Mouse (Mus musculus) megakaryocyte progenitor cell, adult 5-6 weeks (primary cell): Measurements from ENCODE around the gene Pld3. TPM values are rescaled to one million over a fixed set of nuclear protein-coding genes. Genes with fewer than 3 reads are reported as not detected.
A peak's percentile ranks its signal among the peaks of the same experiment; 100 is the strongest.

Experiments used
- ATAC-seq: replicated peaks from 2 replicates; pipeline ENCODE4 v1.8.0; 2016; ENCODE audit warnings: mild to moderate bottlenecking, moderate TSS enrichment, inconsistent platforms; ENCODE audit not compliant: poor library complexity
- total RNA-seq, 2 experiments: library from RNA; stranded (forward) in 1 of 2; stranded (reverse) in 1 of 2; fragments of 157-497, 149-512 nt in 1 of 2; fragments of 200-1000 nt in 1 of 2; gene quantifications; 2 replicates each; pipeline versions ENCODE4 v1.2.3 to v1.2.4; 2015 to 2017

Pld3 gene
- total RNA-seq, 2 experiments from 2014 or later, result 7.5 to 9.3 TPM

GRCm38 (mm10) chr7:27572133-27572532 is 19.1 kb upstream of the Pld3 start:
- no peak for ATAC-seq

GRCm38 (mm10) chr7:27569580-27570224 is 16.7 kb upstream of the Pld3 start:
- no peak for ATAC-seq

DNA sequence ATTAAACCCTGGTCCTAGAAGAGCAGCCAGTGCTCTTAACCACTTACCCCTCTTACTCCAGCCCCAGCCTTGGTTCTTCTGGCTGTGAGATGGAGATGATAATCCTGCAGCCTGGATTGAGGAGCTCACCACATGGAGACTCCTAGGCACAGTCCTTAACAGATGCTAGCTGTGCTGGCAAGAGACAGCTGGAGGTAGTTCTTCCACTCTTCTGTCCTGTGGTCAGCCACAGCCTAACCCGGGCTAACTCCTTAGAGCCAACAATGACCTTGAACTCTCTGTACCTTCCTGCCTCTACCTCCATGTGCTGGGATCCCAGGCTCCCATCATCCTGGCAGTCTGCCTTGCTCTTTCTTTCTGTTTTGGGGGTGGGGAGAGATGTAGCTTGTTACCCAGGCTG is 8.0 kb upstream of the Pld3 start:
- no peak for ATAC-seq

- ATAC-seq, result no peak
Measured at GRCm38 (mm10) chr7:27560291-27560887, 7.4 kb upstream of the Pld3 start.

DNA sequence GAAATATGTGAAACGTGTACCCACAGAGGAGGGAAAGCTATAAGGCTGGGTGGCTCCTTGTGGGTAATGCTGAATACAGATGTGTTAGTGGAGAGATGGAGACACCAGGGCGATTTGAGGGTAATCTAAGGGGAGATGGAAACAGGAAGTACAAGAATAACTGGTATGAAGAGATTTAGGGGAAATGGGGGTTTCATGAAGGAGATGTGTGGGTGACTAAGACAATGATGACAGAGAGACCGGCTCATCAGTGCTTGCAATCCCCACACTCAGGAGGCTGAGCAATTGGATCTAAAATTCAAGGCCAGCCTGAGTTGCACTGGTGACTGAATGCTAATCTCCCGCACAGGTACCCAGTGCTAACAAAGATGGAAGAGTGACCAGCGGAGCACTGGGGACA is 948 bp downstream of the Pld3 start:
- ATAC-seq, result peak; percentile 23; the same call in 1 of the 2 replicates

- no peak for ATAC-seq
Measured at GRCm38 (mm10) chr7:27549597-27549996, 3.4 kb downstream of the Pld3 start.

DNA sequence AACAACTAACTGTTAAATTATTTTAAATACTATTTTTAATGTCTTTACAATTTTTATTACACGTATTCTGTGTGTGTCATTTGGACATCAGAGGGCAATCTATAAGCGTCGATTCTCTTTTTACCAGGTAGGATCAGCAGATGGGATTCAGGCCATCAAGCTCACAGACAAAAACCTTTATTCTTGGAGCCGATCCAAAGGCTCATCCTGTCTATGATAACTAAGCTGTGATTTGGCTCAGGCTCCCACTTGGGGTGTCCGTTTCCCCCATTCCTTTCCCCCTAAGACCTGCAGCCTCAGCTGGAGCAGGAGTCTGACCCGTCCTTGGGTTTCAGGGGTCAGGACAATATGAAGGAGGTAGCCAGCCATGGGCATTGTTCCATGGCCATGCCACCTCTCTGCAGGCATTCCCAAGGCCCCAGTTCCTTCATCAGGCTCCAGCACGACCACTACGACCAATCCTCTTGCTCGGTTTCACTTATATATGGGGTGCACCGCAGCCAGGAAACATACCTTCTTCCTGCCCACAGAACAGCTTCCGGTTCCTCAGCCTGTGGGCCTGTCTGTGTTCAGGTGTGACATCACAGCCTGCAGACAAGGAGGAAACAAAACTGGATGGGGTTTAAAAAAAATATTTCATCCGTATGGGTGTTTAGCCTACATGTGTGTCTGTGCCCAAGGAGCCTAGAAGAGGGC is 8.2 kb downstream of the Pld3 start:
- peak; percentile 65 for ATAC-seq

DNA sequence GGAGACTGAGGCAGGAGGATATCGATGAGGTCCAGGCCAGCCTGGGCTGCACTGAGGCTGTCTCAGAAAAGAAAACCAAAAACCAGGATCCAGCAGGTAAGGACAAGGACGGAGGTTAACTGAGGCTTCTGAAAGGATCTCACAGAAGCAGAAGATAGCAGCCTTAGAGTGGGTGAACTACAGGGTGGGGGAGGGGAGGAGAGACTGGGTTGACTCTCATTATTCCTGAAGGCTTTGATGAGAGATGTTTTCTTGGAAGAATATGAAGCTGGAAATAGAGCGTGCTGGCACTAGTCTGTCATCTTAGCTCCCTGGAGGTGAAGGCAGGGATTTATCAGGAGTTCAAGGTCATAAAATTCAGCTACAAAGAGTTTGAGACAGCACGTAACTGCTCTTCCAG is 9.2 kb downstream of the Pld3 start:
- ATAC-seq, result no peak

DNA sequence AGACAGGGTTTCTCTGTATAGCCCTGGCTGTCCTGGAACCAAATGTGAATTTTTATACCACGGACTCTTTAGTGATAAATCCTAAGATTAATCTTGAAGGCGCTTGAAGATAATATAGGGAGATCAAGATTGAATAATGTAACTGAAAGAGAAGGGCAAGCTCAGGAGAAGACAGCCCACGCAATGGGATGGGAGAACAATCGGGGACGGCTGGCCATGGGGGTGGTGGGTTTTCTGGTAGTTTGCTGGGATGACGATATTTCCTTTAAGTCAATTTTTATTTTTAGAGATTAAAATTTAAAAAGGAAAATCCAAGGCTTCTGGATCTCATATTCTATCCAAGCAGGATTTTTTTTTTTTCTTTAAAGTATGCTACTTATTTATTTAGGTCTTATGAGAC is 10.0 kb downstream of the Pld3 start:
- ATAC-seq, result no peak

DNA sequence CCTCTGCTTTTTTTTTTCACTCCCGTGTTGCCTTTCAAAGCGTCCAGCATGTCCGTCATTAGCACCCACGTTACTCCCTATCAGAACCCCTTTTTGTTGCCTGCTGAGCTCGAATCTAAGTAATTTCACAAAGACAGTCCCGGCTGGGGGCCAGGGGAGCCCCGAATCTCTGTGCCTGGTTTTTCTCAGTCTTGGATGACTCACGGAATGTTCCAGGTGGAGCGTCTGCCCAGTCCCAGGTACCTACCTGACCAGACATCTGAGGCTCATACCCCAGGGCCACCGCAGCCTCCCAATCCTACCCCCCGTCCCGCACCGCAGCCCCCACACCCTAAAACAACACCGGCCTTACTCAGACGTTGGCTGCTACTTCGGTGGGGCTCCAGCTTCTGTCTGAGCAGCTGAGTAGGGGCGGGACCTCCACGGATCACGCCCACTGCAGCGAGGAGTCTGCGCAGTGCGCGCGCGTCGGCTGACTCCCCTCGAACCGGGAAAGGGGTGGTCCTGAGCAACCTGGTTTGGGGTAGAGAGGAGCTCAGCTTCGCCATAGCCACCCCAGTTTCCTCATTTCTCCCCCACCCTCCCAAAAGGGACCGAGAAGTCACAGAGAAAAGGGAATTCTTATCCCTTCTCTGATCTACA is 10.5 kb downstream of the Pld3 start:
- ATAC-seq, result peak; percentile 73

GRCm38 (mm10) chr7:27541922-27542321 is 11.1 kb downstream of the Pld3 start:
- ATAC-seq, result no peak

DNA sequence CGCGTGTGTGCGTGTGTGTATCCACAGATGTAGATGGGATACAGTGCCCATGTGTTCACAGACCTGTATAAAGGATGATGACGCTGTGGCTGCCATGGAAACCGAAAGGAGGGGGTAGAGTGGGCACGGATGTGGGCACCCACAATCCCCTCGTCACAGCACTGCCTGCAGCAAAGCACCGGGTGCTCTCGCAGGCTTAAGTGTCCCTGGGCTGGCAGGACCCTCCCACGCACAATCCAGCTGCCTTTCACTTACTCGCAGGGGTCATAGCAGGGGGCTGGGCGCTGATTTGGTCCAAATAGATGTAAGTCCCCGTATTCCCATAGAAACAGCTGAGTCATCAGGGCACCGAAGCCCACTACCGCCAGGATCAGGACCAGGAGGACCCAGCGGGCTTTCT is 11.6 kb downstream of the Pld3 start:
- peak; percentile 60 for ATAC-seq

DNA sequence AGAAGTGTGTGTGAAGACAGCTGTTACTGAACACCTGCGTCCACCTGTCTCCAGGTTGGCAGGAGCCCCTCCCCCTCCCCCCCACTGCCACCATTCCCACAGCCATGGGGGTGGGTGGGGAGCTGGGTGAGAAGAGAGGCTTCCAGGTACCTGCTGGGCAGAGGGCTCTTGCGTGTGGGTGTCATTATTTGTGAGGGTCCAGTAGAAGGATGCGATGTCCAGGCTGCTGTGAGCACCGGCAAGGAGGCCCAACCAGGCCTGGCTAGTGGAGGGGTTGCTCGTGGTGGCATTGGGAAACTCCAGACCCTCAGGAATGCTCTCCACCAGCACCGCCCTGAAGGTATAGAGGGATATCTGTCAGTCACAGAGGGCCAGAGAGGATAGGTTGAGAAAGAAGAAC is 12.1 kb downstream of the Pld3 start:
- ATAC-seq, result no peak

DNA sequence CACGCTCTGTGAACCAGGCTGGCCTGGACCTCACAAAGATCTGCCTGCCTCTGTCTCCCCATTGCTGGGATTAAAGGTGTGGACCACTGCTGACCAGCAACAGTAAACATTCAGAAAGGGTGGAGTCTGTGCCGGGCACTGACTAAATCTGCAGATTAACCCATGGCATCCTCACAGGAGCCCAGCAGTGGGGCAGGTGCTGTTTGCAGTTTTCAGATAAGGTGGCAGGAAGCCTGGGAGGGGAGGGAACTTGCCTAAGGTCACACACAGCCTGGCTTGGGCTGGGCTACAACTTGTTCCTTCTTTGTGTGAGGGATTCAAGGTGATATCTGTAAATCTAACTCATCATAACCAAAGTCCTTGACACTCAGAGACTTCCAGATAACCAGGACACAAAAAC is 12.5 kb downstream of the Pld3 start:
- ATAC-seq, result peak; percentile 41

DNA sequence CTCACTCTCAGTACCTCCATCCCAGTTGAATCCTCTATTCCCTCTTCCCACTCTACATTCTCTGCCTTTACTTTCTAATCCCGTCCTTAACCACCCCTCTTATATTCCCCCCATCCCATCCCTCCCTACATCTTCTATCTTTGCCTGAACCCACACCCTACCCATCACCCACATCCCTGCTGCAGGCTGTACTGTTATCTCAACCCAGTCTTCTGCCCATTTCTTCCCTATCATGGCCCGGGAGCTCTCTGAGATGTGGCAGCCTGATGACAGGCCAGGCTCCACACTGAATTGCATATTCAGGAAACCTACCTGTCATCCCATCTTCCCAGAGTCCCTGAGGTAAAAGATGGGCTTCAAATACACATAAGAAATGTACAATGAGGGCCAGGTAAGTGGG is 14.2 kb downstream of the Pld3 start:
- no peak for ATAC-seq

GRCm38 (mm10) chr7:27537998-27538397 is 15.0 kb downstream of the Pld3 start:
- ATAC-seq, result no peak

GRCm38 (mm10) chr7:27536618-27537017 is 16.4 kb downstream of the Pld3 start:
- ATAC-seq, result 0 out of 2 replicates have a peak, but pooled peaks have one; percentile 4

DNA sequence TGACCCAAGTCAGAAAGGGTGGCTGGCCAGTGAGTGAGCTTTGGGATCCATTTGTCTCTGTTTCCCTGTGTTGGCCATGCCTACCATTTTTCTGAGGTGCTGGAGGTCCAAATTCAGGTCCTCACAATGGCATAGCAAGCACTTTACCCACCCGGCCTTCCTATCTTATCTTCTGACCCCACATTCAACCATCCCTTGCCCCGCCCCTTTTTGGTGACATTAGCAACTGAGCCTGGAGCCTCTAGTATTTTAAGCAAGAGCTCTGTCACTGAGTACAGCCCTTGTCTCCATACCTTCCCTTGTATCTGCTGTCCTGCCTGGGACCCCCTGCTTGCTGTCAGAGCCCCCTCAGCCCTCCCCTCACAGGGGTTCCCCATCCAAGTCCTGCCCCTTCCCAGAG is 17.6 kb downstream of the Pld3 start:
- peak; percentile 72 for ATAC-seq

DNA sequence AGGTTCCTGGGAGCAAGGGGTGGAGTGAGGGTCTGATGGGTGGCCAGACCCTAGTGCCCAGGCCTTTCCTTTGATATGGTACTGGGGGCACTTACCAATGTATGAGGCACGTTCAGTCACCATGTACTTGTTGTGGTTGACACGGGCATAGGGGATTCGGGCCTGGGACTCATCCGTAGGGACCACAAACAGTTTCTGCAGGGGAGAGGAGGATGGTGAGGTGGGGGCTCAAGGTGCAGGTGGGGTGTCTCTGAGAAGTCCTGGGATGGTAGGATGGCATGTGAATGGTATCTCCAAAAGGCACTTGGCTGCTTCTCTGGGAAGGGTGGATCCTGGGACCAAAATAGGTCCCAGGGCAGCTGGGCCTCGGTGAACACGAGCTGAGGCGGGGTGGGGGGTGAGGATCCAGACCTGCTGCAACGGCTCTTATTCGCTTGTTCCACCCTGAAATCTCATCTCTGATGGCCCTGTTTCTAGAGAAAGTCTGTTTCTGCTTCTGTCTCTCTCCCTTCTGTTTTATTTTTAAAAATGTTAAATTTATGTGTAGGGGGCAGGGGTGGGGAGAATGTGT is 20.5 kb downstream of the Pld3 start:
- ATAC-seq, result no peak

GRCm38 (mm10) chr7:27531707-27532106 is 21.3 kb downstream of the Pld3 start:
- ATAC-seq, result no peak

- 0 out of 2 replicates have a peak, but pooled peaks have one; percentile 21 for ATAC-seq
Measured at GRCm38 (mm10) chr7:27530937-27531336, 22.1 kb downstream of the Pld3 start.
